Mouse (Mus musculus): ENCODE results near the gene Rxylt1. TPM values are rescaled to one million over a fixed set of nuclear protein-coding genes. Genes with fewer than 3 reads are reported as not detected.

The Rxylt1 gene
- 53.6 and 54.1 TPM in 2 replicates for polyA plus RNA-seq (2015; fragmentation: Nextera tagmentation; extraction: Ambion mirVana)

DNA sequence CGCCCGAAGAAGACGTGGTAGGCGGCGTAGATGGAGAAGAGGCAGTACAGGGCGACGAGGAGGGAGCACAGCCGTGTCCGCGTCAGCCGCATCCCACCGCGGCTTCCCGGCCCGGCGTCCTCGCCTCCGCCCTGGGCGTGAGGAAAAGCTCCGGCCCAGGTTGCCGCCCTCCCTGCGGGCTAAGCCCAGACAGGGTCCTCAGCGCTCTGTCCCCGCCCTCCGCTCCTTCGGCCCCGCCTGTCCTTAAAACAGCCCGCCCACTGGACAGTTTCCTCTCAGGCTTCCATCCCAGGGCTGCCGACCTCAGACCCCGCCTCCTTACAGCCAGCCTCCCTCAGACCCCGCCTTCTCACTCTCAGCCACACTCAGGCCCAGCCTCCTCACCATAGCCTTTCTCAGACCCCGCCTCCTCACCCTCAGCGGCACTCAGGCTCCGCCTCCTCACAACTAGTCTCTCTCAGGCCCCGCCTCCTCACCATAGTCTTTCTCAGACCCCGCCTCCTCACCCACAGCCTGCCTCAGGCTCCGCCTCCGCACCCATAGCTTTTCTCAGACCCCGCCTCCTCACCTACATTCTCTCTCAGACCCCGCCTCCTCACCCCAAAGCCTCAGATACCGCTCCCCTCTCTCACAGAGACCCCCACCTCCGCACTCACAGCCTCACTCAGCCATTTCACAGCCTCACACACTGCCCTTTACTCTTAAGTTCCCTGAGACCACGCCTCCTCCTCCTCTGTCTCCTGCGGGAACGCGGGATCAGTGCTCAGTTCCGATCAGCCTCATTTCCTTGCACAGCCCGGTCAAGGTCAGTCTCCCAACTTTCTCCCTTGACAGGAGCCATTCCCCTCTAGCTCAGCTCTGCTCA lies at the start of gene Rxylt1:
Rxylt1 (minus strand) TSS at position 392 of the 865 bp plus-strand sequence.
- Histone ChIP-seq H3K4me1 (replicated peaks) (peaks cover 12% of the 10 kb centered on the region), H3K27me3 (replicated peaks) (no peaks in the 10 kb centered on the region), H3K36me3 (no peaks in the 10 kb centered on the region), H3K9ac (peak within 1 kb of the TSS; percentile 80), H3K9me3 (no peaks in the 10 kb centered on the region), H3K4me2 (replicated peaks) (peak within 1 kb of the TSS; percentile 67), H3K27ac (peak within 1 kb of the TSS; percentile 94), H3K4me3 (replicated peaks) (peak within 1 kb of the TSS; percentile 76)
- peak; percentile 98 for ATAC-seq
- WGBS: under 1% methylated on average over 46 of the region's 48 CpGs

DNA sequence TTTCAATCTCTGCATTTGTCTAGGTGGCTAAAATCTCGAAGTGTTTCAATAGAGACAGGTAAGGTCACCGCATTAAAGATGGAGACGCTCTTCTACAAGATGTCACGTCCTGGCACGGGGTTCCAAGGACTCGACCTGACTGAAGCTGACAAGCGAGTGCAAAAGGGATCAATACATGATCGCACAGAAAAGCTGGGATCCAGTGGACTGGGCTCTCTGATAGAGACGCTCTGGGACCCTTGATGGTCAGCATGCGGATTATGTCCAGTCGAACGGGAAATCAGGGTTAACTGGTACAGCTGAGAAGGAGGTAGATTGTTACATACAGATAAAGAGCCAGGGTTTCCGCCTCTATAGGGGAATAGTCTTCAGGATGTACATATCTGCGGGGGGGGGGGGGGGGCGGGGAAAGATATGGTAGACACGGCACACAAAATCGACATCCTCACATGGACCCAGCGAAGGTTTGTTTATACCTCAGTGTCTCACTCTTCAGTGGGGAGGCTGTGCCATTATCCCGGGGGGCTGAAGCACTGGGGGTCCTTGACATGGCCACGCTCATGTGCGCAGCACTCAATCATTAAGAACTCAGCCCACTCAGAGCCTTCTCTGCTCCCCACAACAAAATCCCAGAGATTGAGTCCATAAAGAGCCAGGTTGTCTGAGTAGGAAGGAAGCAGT lies 24.3 kb upstream of the Rxylt1 start:
- Histone ChIP-seq H3K27ac (no peak overlapping the region), H3K27me3 (replicated peaks) (no peaks in the 10 kb centered on the region), H3K36me3 (no peaks in the 10 kb centered on the region), H3K9ac (no peak overlapping the region), H3K4me1 (replicated peaks) (no peaks in the 10 kb centered on the region), H3K4me2 (replicated peaks) (no peak overlapping the region), H3K4me3 (replicated peaks) (no peak overlapping the region), H3K9me3 (no peaks in the 10 kb centered on the region)
- ATAC-seq: no peak
- WGBS: 94% methylated on average over 21 of the region's 21 CpGs

DNA sequence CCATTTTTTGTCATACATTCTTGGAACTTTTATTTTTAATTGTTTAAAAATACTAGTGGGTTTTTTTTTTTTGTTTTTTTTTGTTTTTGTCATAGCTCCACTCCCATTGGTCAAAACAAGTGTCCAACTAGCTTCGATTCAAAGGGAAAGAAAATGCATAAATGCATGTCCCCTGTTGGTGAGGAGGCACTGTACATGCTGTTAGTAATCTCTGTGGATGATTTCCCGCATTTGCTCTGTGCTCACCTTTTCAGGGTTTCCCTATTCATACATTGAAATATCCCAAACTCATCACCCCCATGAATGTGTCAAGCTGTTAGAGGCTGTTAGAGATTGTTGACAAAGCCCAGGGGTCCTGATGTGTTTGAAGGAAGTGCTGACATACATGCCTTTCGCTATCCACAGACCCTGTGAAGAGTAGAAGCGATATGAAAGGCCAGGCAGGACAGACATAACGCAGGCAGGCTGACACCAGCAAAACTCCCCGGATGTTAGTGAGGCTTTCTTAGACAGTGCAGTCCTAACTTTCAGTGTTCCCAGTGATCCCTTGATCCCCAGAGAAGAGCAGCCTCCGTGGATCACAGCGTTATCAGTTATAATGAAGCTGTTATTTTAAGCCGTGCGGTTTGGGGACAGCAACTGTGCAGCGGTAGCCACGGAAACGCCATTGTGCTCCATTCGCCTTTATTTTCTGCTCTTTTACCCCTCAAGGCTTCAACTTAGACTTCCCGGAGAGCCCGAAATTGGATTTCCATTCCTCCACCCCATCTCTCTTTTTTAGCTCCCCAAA lies 23.5 kb upstream of the Rxylt1 start:
- no peak for ATAC-seq
- Histone ChIP-seq H3K4me3 (replicated peaks) (no peak overlapping the region), H3K4me2 (replicated peaks) (no peak overlapping the region), H3K27ac (no peak overlapping the region), H3K9me3 (no peaks in the 10 kb centered on the region), H3K9ac (no peak overlapping the region), H3K4me1 (replicated peaks) (no peaks in the 10 kb centered on the region), H3K27me3 (replicated peaks) (no peaks in the 10 kb centered on the region), H3K36me3 (no peaks in the 10 kb centered on the region)
- 76% methylated on average over 16 of the region's 16 CpGs for WGBS

DNA sequence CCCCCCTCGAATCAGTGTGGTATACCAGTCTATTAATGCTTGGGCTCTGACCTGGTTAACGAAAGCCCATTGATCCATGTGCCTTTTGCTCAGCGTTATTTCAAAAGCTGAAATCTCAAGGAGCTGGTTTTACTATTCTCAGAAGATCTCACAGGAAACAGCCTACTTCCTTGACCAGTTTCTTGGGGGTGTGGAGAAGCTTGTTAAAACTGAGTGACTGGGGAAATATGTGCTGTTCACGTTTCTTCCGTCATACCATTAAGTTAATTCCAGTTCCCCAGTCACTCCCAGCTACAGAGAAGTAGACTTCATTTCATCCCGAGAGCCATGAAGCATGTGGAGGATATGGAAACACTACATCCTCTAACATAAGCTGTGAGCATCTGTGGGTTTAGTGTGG lies 22.3 kb upstream of the Rxylt1 start:
- H3K36me3 ChIP-seq: no peaks in the 10 kb centered on the region
- no peak overlapping the region for H3K9ac ChIP-seq
- H3K4me2 ChIP-seq (replicated peaks): no peak overlapping the region
- no peaks in the 10 kb centered on the region for H3K4me1 ChIP-seq (replicated peaks)
- ATAC-seq: no peak
- WGBS: 71% methylated on average over 6 of the region's 6 CpGs
- no peaks in the 10 kb centered on the region for H3K27me3 ChIP-seq (replicated peaks)
- H3K4me3 ChIP-seq (replicated peaks): no peak overlapping the region
- no peaks in the 10 kb centered on the region for H3K9me3 ChIP-seq
- no peak overlapping the region for H3K27ac ChIP-seq

DNA sequence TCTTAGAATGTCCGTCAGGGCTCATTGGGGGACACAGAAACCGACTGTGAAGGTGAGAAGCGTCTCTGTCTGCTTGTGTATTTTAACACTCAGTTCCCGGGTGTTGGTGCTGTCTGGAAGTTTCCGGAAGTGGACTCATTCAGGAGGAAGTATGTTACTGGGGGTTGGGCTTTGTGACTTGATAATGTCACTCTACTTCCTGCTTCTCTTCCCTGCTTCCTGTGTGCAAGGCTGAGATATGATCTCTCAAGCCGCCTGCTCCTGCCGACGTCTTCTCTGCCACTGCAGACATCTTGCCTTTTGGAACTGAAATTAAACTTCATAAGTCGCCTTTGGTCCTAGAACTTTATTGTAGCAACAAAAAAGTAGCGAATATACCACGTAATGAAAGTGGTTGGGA lies 19.5 kb upstream of the Rxylt1 start:
- 80% methylated on average over 11 of the region's 11 CpGs for WGBS
- H3K9ac ChIP-seq: no peak overlapping the region
- no peaks in the 10 kb centered on the region for H3K27me3 ChIP-seq (replicated peaks)
- no peak overlapping the region for H3K4me3 ChIP-seq (replicated peaks)
- no peak for ATAC-seq
- H3K36me3 ChIP-seq: no peaks in the 10 kb centered on the region
- no peak overlapping the region for H3K4me2 ChIP-seq (replicated peaks)
- no peaks in the 10 kb centered on the region for H3K9me3 ChIP-seq
- no peak overlapping the region for H3K27ac ChIP-seq
- H3K4me1 ChIP-seq (replicated peaks): no peaks in the 10 kb centered on the region

DNA sequence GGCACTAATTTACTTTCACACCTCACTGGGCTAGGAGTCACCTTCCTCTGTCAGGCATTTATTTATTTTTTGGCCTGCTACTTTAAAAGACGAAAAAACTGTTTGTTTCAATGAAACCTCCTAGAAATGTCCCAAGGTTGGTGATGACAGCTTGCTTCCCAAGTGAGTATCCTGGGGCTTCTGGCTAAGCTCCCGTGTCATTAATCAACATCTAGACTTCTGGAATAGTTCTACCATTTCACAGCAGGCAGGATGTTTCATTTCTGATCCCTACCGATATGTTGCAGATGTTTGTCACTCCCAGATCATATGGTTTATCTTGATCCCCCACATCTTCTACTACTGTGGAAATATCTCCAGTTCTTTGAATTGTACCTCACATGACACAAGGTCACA lies 9.5 kb upstream of the Rxylt1 start:
- ATAC-seq: no peak

DNA sequence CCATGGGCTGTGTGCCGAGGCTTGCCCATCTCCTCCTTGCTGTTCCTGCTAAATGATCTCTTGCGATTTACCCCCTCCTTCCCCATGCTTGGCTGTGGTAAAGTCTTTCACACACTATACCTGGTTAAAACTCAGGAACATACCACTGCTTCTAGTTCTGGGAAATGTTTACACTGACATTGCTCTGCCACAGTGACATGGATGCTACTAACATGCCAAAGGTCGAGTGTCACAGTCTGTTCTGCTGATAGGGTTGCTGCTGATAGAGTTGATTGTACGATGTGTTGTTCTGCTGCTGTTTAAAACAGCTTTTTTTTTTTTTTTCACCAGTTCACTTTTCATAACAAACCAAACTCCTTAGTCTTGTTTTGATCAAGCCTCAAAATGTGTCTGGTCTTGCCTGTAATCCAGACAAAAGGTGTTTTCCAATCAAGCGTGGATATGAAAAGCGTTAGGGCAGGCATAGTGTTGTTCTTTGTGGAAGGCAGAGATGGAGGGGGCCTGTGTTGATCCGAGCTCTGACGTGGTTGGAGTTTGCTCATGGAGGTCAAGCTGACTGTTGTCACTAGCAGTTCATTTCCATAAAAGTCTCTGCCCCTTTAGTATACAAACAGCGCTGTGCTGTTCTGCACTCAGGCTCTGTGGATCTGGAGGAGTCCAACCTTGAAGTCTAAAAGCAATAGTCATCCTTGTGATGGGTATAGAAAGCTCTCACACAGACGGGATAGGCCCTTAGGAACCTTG lies 8.9 kb upstream of the Rxylt1 start:
- 63% methylated on average over 10 of the region's 10 CpGs for WGBS
- no peak for ATAC-seq

More for the DNA sequence above, 9.5 kb upstream of the Rxylt1 start:
- no peaks in the 10 kb centered on the region for H3K36me3 ChIP-seq
- H3K4me3 ChIP-seq (replicated peaks): no peak overlapping the region
- no peaks in the 10 kb centered on the region for H3K9me3 ChIP-seq
- H3K9ac ChIP-seq: no peak overlapping the region
- H3K4me1 ChIP-seq (replicated peaks): no peaks in the 10 kb centered on the region
- WGBS: 79% methylated on average over 3 of the region's 3 CpGs
- H3K4me2 ChIP-seq (replicated peaks): no peak overlapping the region
- no peak overlapping the region for H3K27ac ChIP-seq
- H3K27me3 ChIP-seq (replicated peaks): no peaks in the 10 kb centered on the region

DNA sequence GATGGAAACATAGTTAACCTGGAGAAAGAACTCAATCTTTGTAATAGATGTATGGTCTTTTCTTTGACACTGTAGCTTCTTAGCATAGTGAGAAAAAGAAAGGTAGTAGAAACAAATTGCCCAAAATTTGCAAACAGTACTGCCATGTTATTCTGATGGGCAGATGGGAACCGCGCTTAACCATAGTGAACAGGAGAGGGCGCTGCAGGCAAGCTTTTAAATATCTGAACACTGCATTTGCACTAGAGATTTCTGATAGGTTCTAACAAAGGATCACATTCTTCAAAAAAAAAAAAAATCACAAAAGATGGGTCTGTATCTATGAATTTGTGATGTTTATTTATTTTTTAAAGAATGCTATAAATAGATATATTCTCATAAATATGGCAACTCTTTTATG lies 8.2 kb upstream of the Rxylt1 start:
- Histone ChIP-seq H3K9me3 (no peaks in the 10 kb centered on the region), H3K4me3 (replicated peaks) (no peak overlapping the region), H3K9ac (no peak overlapping the region), H3K27ac (no peak overlapping the region), H3K4me1 (replicated peaks) (no peaks in the 10 kb centered on the region), H3K27me3 (replicated peaks) (no peaks in the 10 kb centered on the region), H3K36me3 (no peaks in the 10 kb centered on the region), H3K4me2 (replicated peaks) (no peak overlapping the region)
- peak; percentile 59; the same call in 1 of the 2 replicates for ATAC-seq
- WGBS: 2% methylated on average over 3 of the region's 3 CpGs

More for the DNA sequence above, 8.9 kb upstream of the Rxylt1 start:
- H3K27me3 ChIP-seq (replicated peaks): no peaks in the 10 kb centered on the region
- no peak overlapping the region for H3K27ac ChIP-seq
- H3K4me2 ChIP-seq (replicated peaks): no peak overlapping the region
- no peaks in the 10 kb centered on the region for H3K9me3 ChIP-seq
- no peaks in the 10 kb centered on the region for H3K4me1 ChIP-seq (replicated peaks)
- no peak overlapping the region for H3K9ac ChIP-seq
- H3K4me3 ChIP-seq (replicated peaks): no peak overlapping the region
- no peaks in the 10 kb centered on the region for H3K36me3 ChIP-seq

DNA sequence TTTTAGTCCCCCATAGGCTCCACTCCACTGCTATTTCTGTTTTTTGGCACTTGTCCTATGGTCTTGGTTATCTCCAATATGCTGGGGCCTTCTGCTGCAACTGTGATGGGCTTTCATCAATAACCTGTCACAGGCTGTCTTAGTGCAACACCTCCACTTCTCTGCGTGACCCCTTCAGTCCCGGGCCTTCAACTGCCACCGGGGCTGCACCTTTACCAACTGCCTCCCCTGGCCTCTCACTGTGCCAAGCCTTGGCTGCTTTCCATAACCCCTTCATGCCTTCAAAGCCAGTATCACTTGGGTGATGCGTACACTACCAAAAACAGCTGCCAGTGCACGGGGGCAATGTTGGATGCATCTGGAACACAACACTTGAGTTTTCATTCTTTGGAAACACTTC lies 5.5 kb upstream of the Rxylt1 start:
- no peak for ATAC-seq
- Histone ChIP-seq H3K9ac (no peak overlapping the region), H3K4me3 (replicated peaks) (no peak overlapping the region), H3K4me2 (replicated peaks) (no peak overlapping the region), H3K4me1 (replicated peaks) (0 out of 2 replicates have a peak, but pooled peaks cover under 1% of the 10 kb centered on the region), H3K27me3 (replicated peaks) (no peaks in the 10 kb centered on the region), H3K27ac (no peak overlapping the region), H3K36me3 (no peaks in the 10 kb centered on the region), H3K9me3 (no peaks in the 10 kb centered on the region)
- WGBS: 80% methylated on average over 5 of the region's 5 CpGs

DNA sequence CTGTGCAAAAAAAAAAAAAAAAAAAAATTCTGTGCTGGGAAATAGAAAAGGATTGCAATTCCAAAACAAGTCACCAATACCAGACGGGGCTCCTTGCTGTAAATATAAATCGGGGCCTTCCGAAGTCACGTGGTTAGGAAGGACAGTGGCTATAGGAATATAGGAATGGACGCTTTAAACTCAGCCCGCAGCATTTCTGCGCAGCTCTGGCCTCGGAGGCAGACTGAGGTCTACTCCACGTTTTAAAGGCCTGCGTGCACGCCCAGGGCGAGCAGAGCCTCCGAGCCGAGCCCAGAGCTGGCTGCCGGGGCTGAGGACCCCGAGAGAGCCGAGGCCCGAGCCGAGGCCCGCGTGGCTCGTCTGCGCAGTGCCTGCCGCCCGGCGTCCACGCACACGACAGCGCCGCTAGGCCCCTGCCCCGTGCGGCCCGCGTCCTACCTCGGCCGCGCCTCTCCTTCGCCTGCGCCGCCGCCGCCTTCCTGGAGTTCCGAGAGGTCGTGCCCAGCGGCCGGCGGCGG lies 650 bp downstream of the Rxylt1 start:
- H3K9ac ChIP-seq: peak overlapping the region; percentile 80
- ATAC-seq: peak; percentile 85
- peak overlapping the region; percentile 67 for H3K4me2 ChIP-seq (replicated peaks)
- under 1% methylated on average over 46 of the region's 48 CpGs for WGBS
- no peaks in the 10 kb centered on the region for H3K9me3 ChIP-seq
- H3K27me3 ChIP-seq (replicated peaks): no peaks in the 10 kb centered on the region
- H3K4me1 ChIP-seq (replicated peaks): peaks cover 12% of the 10 kb centered on the region
- peak overlapping the region; percentile 94 for H3K27ac ChIP-seq
- H3K4me3 ChIP-seq (replicated peaks): peak overlapping the region; percentile 76
- no peaks in the 10 kb centered on the region for H3K36me3 ChIP-seq

DNA sequence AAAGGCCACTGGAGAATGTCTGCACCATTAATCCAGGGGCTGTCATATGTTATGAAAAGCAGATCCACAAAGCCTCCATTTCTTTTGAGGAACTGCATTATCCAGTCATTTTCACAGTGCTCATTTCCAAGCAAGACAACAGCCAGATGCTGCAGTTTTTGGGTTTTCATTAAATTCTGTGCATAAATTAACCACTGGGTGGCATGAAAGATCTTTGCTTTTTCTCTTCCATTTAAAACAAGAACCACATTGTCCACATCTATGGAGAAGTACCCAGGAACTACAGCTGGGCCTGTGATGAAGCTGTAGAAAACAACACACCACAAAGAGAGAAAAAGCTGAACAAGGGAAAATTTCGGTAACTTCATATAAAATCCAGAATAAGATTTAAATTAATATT lies 6.7 kb downstream of the Rxylt1 start:
- Histone ChIP-seq H3K27ac (no peak overlapping the region), H3K4me1 (replicated peaks) (peaks cover 4% of the 10 kb centered on the region), H3K4me2 (replicated peaks) (no peak overlapping the region), H3K4me3 (replicated peaks) (no peak overlapping the region), H3K9me3 (0 out of 2 replicates have a peak, but pooled peaks cover 5% of the 10 kb centered on the region), H3K9ac (no peak overlapping the region), H3K27me3 (replicated peaks) (no peaks in the 10 kb centered on the region), H3K36me3 (peaks cover 18% of the 10 kb centered on the region)
- WGBS: 95% methylated on average over 1 of the region's 1 CpGs
- ATAC-seq: no peak
